Mouse (Mus musculus) lung, adult 2 months (tissue): Measurements from ENCODE around the gene Sulf2.

Experiments used
- CTCF ChIP-seq: fragments of 200-500 bp; IDR thresholded peaks from 2 replicates; pipeline ENCODE4 v1.5.1; 2011; ENCODE audit warnings: mild to moderate bottlenecking, low read length, control low read depth; ENCODE audit not compliant: insufficient read depth
- POLR2A ChIP-seq: fragments of 200-500 bp; IDR thresholded peaks from 2 replicates; pipeline ENCODE4 v1.6.1; 2011; ENCODE audit warnings: low read depth, mild to moderate bottlenecking, control low read depth, low read length, borderline replicate concordance; ENCODE audit errors: extremely low read depth

- no peak for TF ChIP-seq POLR2A
- TF ChIP-seq CTCF = no peak
Measured at GRCm38 (mm10) chr2:166025943-166026342, 129.5 kb downstream of the Sulf2 start.
